Mouse (Mus musculus): ENCODE results near the gene Dnajc19.
A peak's percentile ranks its signal among the peaks of the same experiment; 100 is the strongest.

The Dnajc19 gene

DNA sequence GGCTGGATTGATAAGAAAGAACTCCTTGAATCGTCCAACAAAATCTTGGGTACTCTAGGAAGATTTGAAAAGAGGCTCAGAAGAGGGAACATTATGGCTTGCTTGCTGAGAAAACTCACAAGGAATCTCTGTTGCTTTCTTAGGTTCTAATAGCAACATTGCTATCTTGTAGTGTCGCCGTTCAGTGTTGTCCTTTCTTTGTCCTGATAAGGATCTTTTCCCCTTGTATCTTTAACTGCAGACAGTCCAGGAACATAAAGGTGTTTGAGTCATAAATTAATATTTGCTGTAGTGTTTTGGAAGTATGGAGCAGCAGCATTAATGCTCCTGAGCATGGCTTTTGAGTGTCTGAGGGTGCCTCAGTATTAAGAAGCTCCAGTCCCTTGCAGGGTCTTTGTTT lies 50.5 kb downstream of the Dnajc19 start:
- no peak for DNase-seq (ENCODE audit: low spot score in 2 of 2)

DNA sequence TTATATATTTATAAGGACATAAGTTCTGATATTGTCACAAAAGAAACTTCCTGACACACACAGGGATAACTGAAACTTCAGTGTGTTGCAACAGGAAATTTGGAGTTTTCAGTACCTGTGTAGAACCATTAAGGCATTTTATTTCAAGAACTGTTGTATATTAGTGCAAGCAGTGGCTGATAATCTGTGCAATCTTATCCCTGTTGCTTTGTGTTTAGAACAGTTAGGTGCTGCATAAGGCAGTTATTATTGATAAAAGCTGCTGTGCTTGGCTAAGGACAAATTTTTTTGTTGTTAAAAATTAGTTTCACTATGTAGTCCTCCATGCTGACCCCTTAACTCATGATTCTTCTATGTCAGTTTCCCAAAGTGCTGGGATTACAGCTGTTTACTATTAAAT lies 52.2 kb downstream of the Dnajc19 start:
- no peak for DNase-seq (ENCODE audit: low spot score in 2 of 2)

DNA sequence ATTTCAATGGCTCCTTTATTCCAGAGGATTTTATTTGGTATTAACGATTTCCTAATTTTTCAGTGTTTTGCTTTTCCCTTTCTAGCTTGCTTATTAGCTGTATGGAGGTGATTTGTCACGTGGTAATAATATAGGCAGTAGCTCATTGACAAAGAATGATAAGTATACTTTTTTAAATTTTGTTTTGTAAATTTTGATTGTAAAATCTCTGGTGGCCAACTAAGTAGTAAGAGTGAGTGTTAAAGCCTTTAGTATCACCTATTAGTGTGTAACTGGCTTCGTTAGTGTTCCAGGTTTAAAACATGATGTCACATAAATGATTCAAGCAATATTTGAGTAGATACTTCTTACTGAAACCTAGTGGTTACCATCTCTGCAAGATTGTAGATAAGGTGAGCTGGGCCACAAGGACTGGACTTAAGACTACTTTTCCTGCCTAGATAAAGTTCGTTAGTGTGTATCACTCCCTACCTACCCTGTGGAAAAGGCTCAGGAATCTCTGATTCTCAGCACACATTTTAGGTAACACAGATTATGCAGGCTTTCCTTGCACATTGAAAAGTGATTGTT lies 59.8 kb downstream of the Dnajc19 start:
- no peak for DNase-seq (ENCODE audit: low spot score in 2 of 2)

DNA sequence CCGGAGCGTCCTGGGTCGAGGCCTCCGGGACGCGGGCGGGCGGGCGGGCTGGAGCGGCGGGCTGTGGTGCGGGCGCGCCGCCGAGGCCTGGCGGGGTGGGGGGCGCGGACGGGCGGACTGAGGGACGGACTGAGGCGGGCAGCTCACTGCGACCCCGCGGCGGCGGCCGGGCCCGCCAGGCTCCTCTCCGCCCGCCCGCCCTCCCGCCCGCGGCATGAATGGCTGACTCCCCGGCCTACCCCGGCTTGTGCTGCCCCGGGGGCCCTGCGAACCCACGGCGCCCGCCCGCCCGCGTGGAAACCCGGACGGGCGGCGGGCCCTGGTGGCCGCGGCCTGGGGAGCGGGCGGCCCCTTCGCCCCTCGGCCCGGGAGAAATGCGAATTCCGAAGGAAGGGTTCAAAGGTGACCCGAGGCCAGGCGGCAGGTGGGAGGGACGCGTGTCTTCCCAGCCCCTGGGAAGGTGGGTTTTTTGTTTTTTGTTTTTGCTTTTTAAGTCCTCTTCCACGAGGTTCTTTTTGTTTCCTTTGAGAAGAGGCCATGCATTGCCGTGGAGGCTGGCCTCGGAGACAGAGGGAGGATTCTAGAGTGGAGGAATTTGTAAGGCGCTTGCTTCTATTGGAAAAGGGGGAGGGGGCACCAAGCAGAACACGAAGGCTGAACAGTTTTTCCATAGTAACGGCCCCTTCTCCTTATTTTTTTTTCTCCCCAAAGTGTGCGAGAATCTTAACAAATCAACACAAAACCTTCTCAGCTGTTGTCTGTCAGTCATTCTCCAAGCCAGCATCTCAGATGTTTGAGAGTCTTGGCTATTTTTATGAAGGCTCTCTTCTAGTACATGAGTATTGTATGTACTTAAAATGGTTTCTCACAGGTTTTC lies 60.5 kb downstream of the Dnajc19 start:
- DNase-seq (ENCODE audit: low spot score in 2 of 2), result peak in 1 of 2 experiments; percentile 10

DNA sequence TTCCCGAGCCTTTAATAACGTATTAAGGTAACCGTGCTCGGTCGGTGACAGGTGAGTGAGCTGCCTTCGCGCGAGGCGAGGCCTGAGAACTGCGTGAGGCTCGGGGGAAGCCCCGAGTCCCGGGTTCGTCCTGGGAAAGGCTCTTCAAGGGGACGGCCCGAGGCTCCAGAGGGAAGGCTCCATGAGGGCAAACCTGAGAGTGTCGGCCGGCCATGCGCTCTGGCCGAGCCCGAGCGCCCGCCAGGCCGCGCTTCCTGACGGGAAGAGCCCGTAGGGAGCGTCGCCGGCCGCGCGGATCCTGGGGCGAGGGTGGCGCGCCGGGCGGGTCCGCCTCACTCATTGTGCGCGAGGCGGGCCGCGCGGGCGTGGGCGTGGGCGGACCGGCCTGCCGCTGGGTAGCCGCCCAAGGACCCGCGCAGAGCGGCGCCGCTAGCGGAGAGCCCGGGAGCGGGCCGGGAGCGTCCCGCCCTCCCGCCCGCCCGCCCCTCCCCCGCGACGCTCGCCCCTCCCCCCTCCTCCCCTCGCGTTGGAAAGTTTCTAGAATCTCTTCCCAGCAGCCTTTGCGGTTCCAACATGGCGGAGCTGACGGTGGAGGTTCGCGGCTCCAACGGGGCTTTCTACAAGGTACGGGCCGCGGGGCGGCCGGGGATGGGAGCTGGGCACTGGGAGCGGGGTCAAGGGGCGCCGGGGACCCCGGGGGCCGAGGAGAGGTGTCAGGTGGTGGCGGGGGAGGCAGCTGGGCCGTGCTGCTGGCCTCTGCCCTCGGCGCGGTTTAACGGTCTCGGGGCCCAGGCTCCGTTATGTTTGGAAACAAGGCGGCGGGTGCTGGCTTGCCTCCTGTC lies 61.4 kb downstream of the Dnajc19 start, which contains the start of gene Fxr1:
Gene Fxr1 (plus strand): TSS at position 404 of the 842 bp plus-strand sequence.
- peak; percentile 67 to 75 for DNase-seq (ENCODE audit: low spot score in 2 of 2)

DNA sequence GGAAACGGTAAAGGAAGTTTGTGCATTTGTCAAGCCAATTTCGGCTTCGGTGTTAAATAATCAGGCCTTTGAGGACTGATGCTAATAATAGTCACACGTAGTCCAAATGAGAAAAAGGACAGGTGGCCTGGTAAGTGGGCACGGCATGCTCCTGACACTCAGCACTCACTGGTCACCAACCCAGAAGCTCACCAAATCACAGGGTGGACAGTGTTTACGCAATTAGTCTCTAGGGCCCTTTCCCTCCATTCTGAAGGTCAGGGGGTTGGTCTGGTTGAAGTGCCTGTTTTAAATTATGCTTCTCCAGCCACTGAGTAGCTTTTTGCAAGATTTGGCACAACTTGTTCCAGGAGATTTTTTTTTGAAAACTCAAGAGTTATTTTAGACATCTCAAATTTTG lies 72.9 kb downstream of the Dnajc19 start:
- no peak for DNase-seq (ENCODE audit: low spot score in 2 of 2)

DNA sequence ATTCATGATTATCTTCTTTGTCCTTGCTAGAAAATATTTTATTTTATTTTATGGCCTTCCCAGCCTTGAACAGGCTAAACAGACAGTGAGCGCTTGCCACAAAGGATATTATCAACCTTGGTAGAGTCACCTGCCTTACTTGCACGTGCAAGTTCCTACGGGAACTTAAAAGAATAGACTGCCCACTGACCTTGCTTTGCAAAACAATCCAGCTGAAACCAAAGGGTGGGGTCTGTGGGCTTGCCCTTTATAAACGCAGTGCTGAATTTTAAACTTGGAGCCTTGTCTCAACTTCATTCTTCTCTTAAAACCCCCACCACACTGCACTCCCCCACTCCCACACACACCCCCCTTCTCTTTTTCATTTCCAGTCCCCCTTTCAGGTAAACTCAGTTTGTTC lies 73.5 kb downstream of the Dnajc19 start:
- DNase-seq (ENCODE audit: low spot score in 2 of 2), result no peak

DNA sequence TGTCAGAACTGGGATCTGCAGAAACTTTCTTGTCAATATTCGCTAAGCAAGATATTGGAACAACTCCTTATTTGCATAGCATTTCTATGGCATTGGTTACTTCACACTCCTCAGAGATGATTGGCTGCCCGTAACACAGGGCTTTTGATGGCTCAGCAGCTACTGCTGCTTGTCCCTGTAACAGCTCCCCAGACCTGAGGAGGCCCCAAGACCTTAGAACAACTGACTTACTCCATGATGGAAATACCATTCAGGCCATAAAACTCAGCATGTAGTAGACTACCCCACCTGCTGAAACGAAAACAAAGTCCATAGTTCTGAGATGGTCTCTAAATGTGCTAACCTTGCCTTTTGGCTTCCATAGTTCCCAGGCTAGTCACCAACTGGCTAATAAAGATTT lies 74.3 kb downstream of the Dnajc19 start:
- no peak for DNase-seq (ENCODE audit: low spot score in 2 of 2)

DNA sequence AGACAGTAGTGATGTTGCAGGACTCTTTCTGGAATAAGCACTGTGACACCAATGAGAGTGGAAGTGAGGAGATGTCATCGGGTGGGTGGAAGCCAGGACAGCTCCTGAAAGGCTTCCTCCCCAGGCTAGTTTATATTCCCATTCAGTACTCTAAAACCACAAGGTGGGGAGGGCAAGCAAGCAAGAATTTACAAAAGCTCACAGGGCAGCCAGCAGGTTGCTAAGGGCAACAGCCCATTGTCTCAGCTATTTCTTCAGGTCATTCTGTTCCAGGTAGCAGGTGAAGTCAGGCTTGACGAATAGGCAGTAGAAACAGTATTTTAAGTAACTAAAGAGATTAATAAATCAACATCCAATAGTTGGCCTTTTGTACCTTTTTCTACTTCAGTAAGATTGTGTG lies 74.8 kb downstream of the Dnajc19 start:
- DNase-seq (ENCODE audit: low spot score in 2 of 2), result no peak
